Mouse (Mus musculus): ENCODE results near the gene Fermt3. TPM values are rescaled to one million over a fixed set of nuclear protein-coding genes. Genes with fewer than 3 reads are reported as not detected.
A peak's percentile ranks its signal among the peaks of the same experiment; 100 is the strongest.

Gene Fermt3
- polyA plus RNA-seq, 1 experiment from 2014 or later, result 10.4 TPM

DNA sequence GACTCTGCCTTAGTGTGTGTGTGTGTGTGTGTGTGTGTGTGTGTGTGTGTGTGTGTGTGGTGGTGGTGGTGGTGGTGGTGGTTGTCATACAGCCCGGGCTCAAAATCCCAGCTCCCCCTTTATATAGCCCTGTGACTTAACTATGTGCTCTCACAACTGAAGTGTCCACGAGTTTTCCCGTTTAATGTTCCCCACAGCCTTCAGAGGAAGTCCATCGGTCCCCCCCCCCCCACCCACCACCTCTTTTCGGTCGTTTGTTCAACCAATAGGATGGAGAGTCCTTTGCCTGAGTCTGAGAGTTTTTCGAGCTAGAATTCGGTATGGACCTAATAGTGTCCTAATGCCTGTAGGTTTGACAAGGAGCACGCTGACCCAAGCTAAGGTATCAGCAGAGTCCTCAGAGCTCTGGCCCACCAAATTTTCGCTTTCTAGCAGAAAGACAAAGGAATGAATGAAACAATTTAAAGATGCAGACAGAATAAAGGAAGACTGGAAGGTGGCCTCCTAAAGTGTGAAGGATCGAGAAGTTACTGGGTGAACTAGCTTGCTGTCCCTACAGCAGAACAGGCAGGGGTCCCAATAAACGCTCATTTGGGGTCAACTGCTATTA lies 45.6 kb downstream of the Fermt3 start:
- Histone ChIP-seq H3K9me3 (ENCODE audit: control insufficient read depth, low read length) (no peaks in the 10 kb centered on the region), H3K4me2 (ENCODE audit: low read depth, low read length) (peak overlapping the region; percentile 92), H3K4me3 (ENCODE audit: low read depth, low read length) (peak overlapping the region; percentile 77), H3K9ac (ENCODE audit: low read depth, low read length) (peak overlapping the region; percentile 48), H3K36me3 (ENCODE audit: control insufficient read depth, insufficient read depth, low read length) (peaks cover 16% of the 10 kb centered on the region), H3K27ac (replicated peaks; ENCODE audit: low read depth, low read length) (peak overlapping the region; percentile 88; the same call in 1 of the 2 replicates), H3K4me1 (ENCODE audit: control insufficient read depth, insufficient read depth, low read length) (peaks cover 28% of the 10 kb centered on the region), H3K27me3 (replicated peaks; ENCODE audit: control insufficient read depth, insufficient read depth, low read length) (no peaks in the 10 kb centered on the region)
- DNase-seq (ENCODE audit: low spot score) (no peak), ATAC-seq (ENCODE audit: low read depth) (no peak)
- 25% methylated on average over 11 of the region's 12 CpGs for WGBS

DNA sequence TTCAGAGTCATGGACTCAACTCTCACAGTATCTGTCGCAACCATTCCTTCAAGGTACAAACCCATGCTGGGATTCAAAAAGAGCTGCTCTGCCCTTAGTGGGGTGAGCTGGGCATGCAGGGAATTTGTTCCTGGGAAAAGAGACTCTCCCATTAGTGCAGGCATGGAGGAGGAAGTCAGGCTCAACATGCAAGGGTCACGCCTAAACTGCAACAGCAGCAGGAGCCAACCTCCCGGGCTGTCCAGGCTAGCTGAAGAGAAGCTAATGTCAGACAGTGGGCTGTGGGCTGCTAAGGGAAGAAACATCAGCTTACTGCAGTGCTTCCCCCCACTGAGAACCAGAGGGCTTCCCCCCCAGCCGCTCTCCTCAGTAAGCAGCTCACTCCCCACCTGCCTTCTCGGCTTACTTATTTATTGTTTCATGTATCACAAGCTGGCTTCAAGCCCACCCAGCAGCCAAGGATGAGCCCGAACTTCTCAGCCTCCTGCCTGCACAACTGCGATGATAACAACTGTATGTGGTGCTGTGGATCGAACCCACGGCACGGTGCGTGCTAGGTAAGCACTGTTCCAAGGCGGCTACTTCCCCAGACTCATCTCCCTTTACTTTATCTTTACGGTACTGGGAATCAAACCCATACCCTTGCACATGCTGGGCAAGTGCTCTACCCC lies 46.9 kb downstream of the Fermt3 start:
- Histone ChIP-seq H3K27me3 (replicated peaks; ENCODE audit: control insufficient read depth, insufficient read depth, low read length) (no peaks in the 10 kb centered on the region), H3K4me3 (ENCODE audit: low read depth, low read length) (no peak overlapping the region), H3K36me3 (ENCODE audit: control insufficient read depth, insufficient read depth, low read length) (peaks cover 3% of the 10 kb centered on the region), H3K9me3 (ENCODE audit: control insufficient read depth, low read length) (no peaks in the 10 kb centered on the region), H3K4me2 (ENCODE audit: low read depth, low read length) (no peak overlapping the region), H3K9ac (ENCODE audit: low read depth, low read length) (no peak overlapping the region), H3K27ac (replicated peaks; ENCODE audit: low read depth, low read length) (no peak overlapping the region), H3K4me1 (ENCODE audit: control insufficient read depth, insufficient read depth, low read length) (peaks cover 30% of the 10 kb centered on the region)
- 74% methylated on average over 13 of the region's 13 CpGs for WGBS
- no peak for DNase-seq (ENCODE audit: low spot score)
- no peak for ATAC-seq (ENCODE audit: low read depth)

DNA sequence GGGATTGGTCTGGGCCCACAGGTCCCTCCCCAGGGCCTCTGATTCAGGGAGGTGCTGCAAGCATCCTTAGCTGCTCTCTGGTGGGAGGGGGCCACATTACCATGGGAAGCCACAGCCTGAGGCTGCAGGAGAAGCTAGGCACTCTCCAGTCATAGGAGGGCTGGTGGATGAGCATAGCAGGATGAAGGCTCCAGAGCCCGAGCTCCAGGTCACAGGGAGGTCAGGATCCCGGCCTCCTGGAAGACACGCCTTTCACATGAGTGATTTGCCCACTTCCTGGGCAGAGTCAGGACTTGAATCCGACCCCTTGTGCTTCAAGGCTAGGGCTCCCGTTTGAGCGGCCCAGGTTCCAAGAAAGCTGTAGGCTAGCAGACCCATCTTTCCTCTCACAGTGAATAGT lies 47.6 kb downstream of the Fermt3 start:
- Histone ChIP-seq H3K4me3 (ENCODE audit: low read depth, low read length) (no peak overlapping the region), H3K4me1 (ENCODE audit: control insufficient read depth, insufficient read depth, low read length) (peaks cover 28% of the 10 kb centered on the region), H3K27me3 (replicated peaks; ENCODE audit: control insufficient read depth, insufficient read depth, low read length) (no peaks in the 10 kb centered on the region), H3K9ac (ENCODE audit: low read depth, low read length) (0 out of 2 replicates have a peak overlapping the region, but pooled peaks have one; percentile 14), H3K36me3 (ENCODE audit: control insufficient read depth, insufficient read depth, low read length) (no peaks in the 10 kb centered on the region), H3K4me2 (ENCODE audit: low read depth, low read length) (no peak overlapping the region), H3K27ac (replicated peaks; ENCODE audit: low read depth, low read length) (0 out of 2 replicates have a peak overlapping the region, but pooled peaks have one; percentile 1), H3K9me3 (ENCODE audit: control insufficient read depth, low read length) (no peaks in the 10 kb centered on the region)
- WGBS, result 33% methylated on average over 6 of the region's 6 CpGs
- DNase-seq (ENCODE audit: low spot score), result no peak
- ATAC-seq (ENCODE audit: low read depth), result no peak

DNA sequence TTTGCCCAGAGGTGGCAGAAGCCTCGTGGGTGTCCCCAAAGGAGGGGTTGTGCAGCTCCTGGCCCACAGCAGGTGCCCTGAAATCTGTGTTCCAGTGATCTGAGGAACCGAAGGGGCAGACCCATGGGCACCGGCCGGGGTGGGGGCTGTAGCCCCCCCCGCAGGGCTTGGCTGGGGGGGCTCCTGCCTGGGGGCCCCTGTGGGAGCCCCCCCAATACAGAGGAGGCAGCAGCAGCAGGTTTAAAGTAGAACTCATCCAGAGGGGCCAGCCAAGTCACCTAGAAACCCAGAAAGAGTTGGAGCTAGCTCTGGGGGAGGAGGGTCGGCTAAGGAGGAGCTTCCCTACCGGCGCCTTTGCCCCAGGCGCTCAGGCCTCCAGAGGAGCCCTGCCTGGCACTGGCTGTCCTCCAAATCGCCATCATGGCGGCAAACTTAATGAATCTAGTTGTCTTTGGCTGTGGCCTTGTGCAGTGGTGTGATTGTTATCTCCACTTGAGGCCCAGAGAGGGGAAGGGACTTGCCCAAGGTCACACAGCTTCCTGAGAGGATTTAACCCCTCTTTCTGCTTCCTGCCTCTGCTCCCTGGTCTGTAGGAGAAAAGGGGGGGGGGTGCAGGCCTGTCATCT lies 48.7 kb downstream of the Fermt3 start:
- H3K27me3 ChIP-seq (replicated peaks; ENCODE audit: control insufficient read depth, insufficient read depth, low read length), result no peaks in the 10 kb centered on the region
- H3K4me2 ChIP-seq (ENCODE audit: low read depth, low read length), result peak overlapping the region; percentile 55
- no peak overlapping the region for H3K4me3 ChIP-seq (ENCODE audit: low read depth, low read length)
- DNase-seq (ENCODE audit: low spot score) (no peak), ATAC-seq (ENCODE audit: low read depth) (no peak)
- WGBS, result 31% methylated on average over 8 of the region's 11 CpGs
- H3K4me1 ChIP-seq (ENCODE audit: control insufficient read depth, insufficient read depth, low read length), result peaks cover 25% of the 10 kb centered on the region
- H3K9me3 ChIP-seq (ENCODE audit: control insufficient read depth, low read length), result no peaks in the 10 kb centered on the region
- H3K36me3 ChIP-seq (ENCODE audit: control insufficient read depth, insufficient read depth, low read length), result peaks cover 10% of the 10 kb centered on the region
- H3K9ac ChIP-seq (ENCODE audit: low read depth, low read length), result peak overlapping the region; percentile 73
- no peak overlapping the region for H3K27ac ChIP-seq (replicated peaks; ENCODE audit: low read depth, low read length)

DNA sequence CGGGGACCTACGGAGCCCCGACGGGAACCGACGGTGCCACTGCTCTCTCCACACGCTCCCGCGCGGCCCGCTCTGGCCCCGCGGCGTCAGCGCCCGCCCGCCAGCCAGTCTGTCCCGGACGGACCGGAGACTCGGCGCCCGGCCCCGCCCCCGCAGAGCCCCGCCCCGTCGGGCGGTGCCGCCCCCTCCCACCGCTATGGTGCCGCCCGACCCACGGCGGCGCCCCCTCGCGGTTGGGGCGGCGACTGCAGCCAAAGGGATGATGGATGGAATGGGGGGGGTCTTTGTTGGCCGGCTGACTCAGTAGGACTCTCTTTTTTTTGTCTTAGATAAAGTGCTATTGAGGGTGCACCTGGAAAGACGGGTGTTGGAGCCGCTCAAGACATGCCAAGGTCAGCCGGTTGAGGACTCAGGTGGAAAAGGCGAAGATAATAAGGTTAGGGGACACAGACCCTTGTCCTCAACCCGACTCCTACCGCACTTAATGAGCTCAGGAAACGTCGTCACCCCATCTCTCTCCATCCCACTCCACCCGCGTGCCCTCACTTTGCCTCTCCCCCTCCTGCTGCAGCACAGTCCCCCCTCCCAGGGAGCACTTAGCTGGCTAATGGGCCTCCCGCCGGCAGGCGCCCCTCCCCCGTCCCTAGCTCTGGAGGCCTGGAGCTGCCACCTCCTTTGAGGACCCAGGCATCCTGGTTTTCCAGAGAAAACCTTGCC lies 49.4 kb downstream of the Fermt3 start:
- WGBS, result under 1% methylated on average over 42 of the region's 55 CpGs
- H3K27ac ChIP-seq (replicated peaks; ENCODE audit: low read depth, low read length), result no peak overlapping the region
- peaks cover 25% of the 10 kb centered on the region for H3K4me1 ChIP-seq (ENCODE audit: control insufficient read depth, insufficient read depth, low read length)

DNA sequence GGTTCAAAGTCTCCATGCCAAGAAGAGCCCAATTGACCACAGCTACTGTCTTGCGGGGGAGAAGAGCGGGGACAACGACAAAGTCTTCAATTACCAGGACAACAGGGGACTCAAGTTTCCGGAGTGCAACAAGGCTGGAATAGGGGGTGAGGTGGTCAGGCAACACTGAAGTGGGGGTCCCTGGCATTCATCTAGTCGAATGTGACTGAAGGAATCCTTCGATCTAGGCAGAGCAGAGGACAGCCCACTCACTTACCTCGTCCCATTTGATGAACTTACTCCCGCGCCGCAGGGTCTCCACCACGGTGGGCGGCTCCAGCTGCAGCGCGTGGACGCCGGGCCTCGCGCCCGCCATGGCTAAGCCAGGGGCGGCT lies 50.0 kb downstream of the Fermt3 start:
- no peaks in the 10 kb centered on the region for H3K27me3 ChIP-seq (replicated peaks; ENCODE audit: control insufficient read depth, insufficient read depth, low read length)
- no peaks in the 10 kb centered on the region for H3K9me3 ChIP-seq (ENCODE audit: control insufficient read depth, low read length)
- H3K9ac ChIP-seq (ENCODE audit: low read depth, low read length), result peak overlapping the region; percentile 73
- H3K36me3 ChIP-seq (ENCODE audit: control insufficient read depth, insufficient read depth, low read length), result peaks cover 23% of the 10 kb centered on the region
- H3K4me2 ChIP-seq (ENCODE audit: low read depth, low read length), result peak overlapping the region; percentile 55
- DNase-seq (ENCODE audit: low spot score) (no peak), ATAC-seq (ENCODE audit: low read depth) (peak; percentile 39)
- peaks cover 25% of the 10 kb centered on the region for H3K4me1 ChIP-seq (ENCODE audit: control insufficient read depth, insufficient read depth, low read length)
- H3K4me3 ChIP-seq (ENCODE audit: low read depth, low read length), result peak overlapping the region; percentile 63
- WGBS, result 3% methylated on average over 10 of the region's 20 CpGs
- no peak overlapping the region for H3K27ac ChIP-seq (replicated peaks; ENCODE audit: low read depth, low read length)

More for the DNA sequence above, 49.4 kb downstream of the Fermt3 start:
- DNase-seq (ENCODE audit: low spot score) (peak; percentile 65), ATAC-seq (ENCODE audit: low read depth) (peak; percentile 54)
- Histone ChIP-seq H3K9me3 (ENCODE audit: control insufficient read depth, low read length) (no peaks in the 10 kb centered on the region), H3K4me3 (ENCODE audit: low read depth, low read length) (peak overlapping the region; percentile 63), H3K9ac (ENCODE audit: low read depth, low read length) (peak overlapping the region; percentile 73), H3K27me3 (replicated peaks; ENCODE audit: control insufficient read depth, insufficient read depth, low read length) (no peaks in the 10 kb centered on the region), H3K4me2 (ENCODE audit: low read depth, low read length) (peak overlapping the region; percentile 55), H3K36me3 (ENCODE audit: control insufficient read depth, insufficient read depth, low read length) (peaks cover 17% of the 10 kb centered on the region)

DNA sequence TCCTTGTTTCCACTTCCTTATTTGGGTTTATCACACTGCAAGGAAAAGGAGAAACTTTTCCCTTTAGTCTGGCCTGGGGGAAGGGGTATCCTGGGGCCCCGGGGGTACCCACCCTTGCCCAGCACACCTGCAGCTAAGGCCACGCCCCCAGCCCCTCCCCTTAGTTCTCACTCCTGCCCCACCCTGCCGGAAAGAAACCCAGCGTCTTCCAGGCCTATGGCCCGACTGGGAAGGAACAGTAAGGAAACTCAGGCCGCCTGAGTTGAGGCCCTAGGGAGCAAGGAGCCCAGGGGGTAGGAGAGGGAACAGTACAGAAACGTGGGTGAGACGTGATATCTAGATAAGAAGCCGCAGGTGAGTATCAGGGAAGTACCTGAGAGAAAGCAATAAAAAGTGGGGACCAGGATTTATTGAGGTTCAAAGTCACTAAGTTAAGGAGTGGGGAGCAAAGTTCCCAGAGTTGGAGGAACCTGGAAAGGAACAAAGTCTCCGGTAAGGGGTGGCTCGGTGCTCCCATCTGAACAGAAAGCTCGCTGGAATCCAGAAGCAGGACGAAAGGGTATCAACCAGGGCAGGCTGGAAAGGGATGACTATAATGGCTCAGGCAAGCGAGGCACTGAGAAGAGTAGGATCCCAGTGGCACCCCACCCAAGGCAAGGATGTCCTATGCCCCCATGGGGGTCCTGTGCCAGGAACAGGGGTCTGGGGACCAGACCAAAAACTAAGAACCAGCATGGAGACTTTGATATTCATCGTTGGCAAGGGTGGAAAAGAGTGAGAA lies 50.6 kb downstream of the Fermt3 start:
- Histone ChIP-seq H3K9me3 (ENCODE audit: control insufficient read depth, low read length) (no peaks in the 10 kb centered on the region), H3K9ac (ENCODE audit: low read depth, low read length) (peak overlapping the region; percentile 73), H3K36me3 (ENCODE audit: control insufficient read depth, insufficient read depth, low read length) (peaks cover 27% of the 10 kb centered on the region), H3K4me3 (ENCODE audit: low read depth, low read length) (peak overlapping the region; percentile 63), H3K4me1 (ENCODE audit: control insufficient read depth, insufficient read depth, low read length) (peaks cover 21% of the 10 kb centered on the region), H3K27ac (replicated peaks; ENCODE audit: low read depth, low read length) (no peak overlapping the region), H3K4me2 (ENCODE audit: low read depth, low read length) (peak overlapping the region; percentile 55), H3K27me3 (replicated peaks; ENCODE audit: control insufficient read depth, insufficient read depth, low read length) (no peaks in the 10 kb centered on the region)
- no peak for ATAC-seq (ENCODE audit: low read depth)
- 6% methylated on average over 15 of the region's 15 CpGs for WGBS
- DNase-seq (ENCODE audit: low spot score), result no peak

DNA sequence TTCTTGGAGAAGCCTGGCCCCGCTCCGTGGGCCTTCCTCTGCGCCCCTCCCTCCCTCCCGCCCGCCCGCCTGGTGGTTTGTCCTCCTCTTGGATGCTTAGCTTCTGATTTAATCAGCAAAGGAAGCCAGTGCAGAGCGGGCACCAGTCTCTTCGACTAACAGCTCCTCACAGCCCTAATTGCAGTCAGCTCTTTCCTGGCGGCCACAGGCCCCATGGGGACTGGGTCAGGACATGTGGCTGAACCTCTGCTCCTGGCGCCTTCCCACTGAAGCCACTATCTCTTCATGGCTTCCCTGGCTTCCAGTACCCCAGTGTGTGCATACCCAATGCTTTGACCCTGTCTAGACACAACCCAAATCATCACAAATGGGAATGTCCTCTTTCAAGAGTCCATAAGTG lies 62.8 kb downstream of the Fermt3 start:
- H3K36me3 ChIP-seq (ENCODE audit: control insufficient read depth, insufficient read depth, low read length), result peaks cover 72% of the 10 kb centered on the region
- ATAC-seq (ENCODE audit: low read depth) (no peak), DNase-seq (ENCODE audit: low spot score) (no peak)
- H3K27me3 ChIP-seq (replicated peaks; ENCODE audit: control insufficient read depth, insufficient read depth, low read length), result no peaks in the 10 kb centered on the region
- 73% methylated on average over 10 of the region's 10 CpGs for WGBS
- H3K9me3 ChIP-seq (ENCODE audit: control insufficient read depth, low read length), result no peaks in the 10 kb centered on the region
- no peaks in the 10 kb centered on the region for H3K4me1 ChIP-seq (ENCODE audit: control insufficient read depth, insufficient read depth, low read length)
- H3K4me3 ChIP-seq (ENCODE audit: low read depth, low read length), result no peak overlapping the region
- no peak overlapping the region for H3K4me2 ChIP-seq (ENCODE audit: low read depth, low read length)
- H3K27ac ChIP-seq (replicated peaks; ENCODE audit: low read depth, low read length), result no peak overlapping the region
- no peak overlapping the region for H3K9ac ChIP-seq (ENCODE audit: low read depth, low read length)
